Mouse (Mus musculus): ENCODE data around the gene Asb13. TPM values are rescaled to one million over a fixed set of nuclear protein-coding genes. Genes with fewer than 3 reads are reported as not detected.

The Asb13 gene
- total RNA-seq (2023): 1 to 10 TPM; 2.2 to 2.9 TPM

GRCm38 (mm10) chr13:3633895-3634811, at the start of gene Asb13:
Gene Asb13 (plus strand): TSS chr13:3634032.

GRCm38 (mm10) chr13:3610795-3611438, 22.9 kb upstream of the Asb13 start, which contains the start of gene Fam208b:
Gene Fam208b (minus strand): TSS chr13:3611108.

Other genes with a start within 250 kb of the Asb13 start
- 100 to 1,000 TPM; 286 to 291 TPM for gene Gdi2, start 96.0 kb upstream of the Asb13 start, total RNA-seq (2023)
- gene Fam208b, start 22.9 kb upstream of the Asb13 start, total RNA-seq (2023): 10 to 100 TPM in 1 of 2 experiments, 1 to 10 TPM in 1; 8.6 to 10.7 TPM
- not detected for gene Calml3, start 170.3 kb downstream of the Asb13 start, total RNA-seq (2023)
- gene Calm4, start 203.7 kb downstream of the Asb13 start, total RNA-seq (2023): not detected
- gene Calm5, start 220.1 kb downstream of the Asb13 start, total RNA-seq (2023): not detected

Measured in neutrophil, adult 83 days (primary cell).